Mouse (Mus musculus) 3T3-L1 (cell line): ENCODE data around the gene Fmn2.

Experiments used
- DNase-seq: peaks from one replicate; pipeline ENCODE4 v3.0.0-alpha.2; 2015; ENCODE audit warnings: low read depth, low spot score

The Fmn2 gene

GRCm38 (mm10) chr1:174781037-174781436 is 279.4 kb downstream of the Fmn2 start:
- DNase-seq: no peak

- DNase-seq: no peak
These were observed 287.0 kb downstream of the Fmn2 start for GRCm38 (mm10) chr1:174788617-174789016.

- DNase-seq: no peak
These were observed 310.2 kb downstream of the Fmn2 start for GRCm38 (mm10) chr1:174811846-174812245.

DNA sequence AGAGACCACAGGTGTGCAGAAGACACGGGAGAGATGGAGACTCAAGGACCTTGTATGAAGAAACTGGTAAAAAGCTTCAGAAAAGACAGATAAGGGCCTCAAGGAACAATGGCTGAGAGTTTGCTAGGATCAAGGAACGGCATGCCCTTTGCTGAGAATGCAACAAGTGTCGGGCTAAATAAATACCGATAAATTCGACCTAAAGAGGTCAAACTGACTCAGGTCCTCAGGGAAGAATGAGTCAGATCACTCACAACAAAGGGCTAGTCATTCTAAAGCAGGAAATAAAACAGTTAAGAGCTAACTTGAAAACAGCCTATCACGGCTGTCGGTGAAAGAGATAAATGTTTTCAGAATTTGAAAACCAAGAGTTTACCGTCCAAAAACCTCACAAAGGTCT is 324.9 kb downstream of the Fmn2 start:
- peak; percentile 48 for DNase-seq

- no peak for DNase-seq
These were observed 335.2 kb downstream of the Fmn2 start for GRCm38 (mm10) chr1:174836861-174837260.

GRCm38 (mm10) chr1:174844786-174845185 is 343.2 kb downstream of the Fmn2 start:
- DNase-seq: no peak

- no peak for DNase-seq
These were observed 354.6 kb downstream of the Fmn2 start for GRCm38 (mm10) chr1:174856188-174856587.

DNA sequence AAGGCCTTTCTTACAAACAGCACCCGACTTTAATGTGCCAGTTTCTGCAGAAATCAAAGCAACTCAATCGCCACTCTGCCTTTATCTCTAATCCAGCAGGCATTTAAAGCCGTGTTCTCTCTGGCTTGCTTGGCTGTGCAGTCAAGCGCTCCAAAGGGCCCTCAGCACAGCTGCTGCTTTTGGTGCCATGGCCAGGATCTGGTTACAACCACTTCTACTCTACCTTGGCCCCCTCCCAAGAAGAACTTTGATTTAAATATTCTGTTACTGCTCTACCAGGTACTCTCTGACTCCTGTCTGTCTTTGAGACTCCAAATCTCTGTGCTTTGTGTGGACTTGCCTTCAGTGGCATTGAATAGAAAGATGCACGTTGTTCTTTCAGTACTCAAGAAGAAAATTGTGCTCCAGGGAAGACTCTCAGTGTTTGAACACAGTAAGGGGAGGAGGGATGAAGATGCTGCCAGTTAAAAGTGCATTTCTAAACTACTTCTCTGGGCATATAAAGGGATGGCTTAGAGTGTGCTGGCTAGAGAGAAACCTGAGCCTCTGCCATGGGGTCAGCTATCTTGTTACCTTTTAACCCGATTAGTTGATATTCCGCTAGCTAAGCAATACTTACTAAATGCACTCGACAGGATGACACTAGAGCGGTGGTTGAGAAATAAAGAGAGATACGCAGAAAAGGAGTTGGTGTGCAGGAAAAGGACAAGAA is 358.9 kb downstream of the Fmn2 start:
- no peak for DNase-seq
